Mouse (Mus musculus) embryo, embryonic 11 days (tissue): ENCODE measurements around the gene ccdc198.
"Not testable (repeated sequence)": the region's sequence is repeated elsewhere in the genome, so short reads cannot be mapped to it uniquely, and the experiment has no call there.

Experiments used
- DNase-seq: peaks from one replicate; pipeline ENCODE4 v3.0.0-alpha.2; 2015

The ccdc198 gene

GRCm38 (mm10) chr14:49245126-49245714, at the start of gene ccdc198:
ccdc198 (minus strand) TSS chr14:49245474.
- DNase-seq: no peak

GRCm38 (mm10) chr14:49293802-49294449, 48.7 kb upstream of the ccdc198 start:
- DNase-seq: peak; percentile 37

GRCm38 (mm10) chr14:49290029-49290745, 44.9 kb upstream of the ccdc198 start:
- DNase-seq: no peak

GRCm38 (mm10) chr14:49283784-49284655, 38.7 kb upstream of the ccdc198 start:
- DNase-seq: no peak

GRCm38 (mm10) chr14:49278880-49279279, 33.6 kb upstream of the ccdc198 start:
- DNase-seq: no peak

GRCm38 (mm10) chr14:49278479-49278878, 33.2 kb upstream of the ccdc198 start:
- DNase-seq: not testable (repeated sequence)

- no peak for DNase-seq
Observed at GRCm38 (mm10) chr14:49277642-49278041, 32.4 kb upstream of the ccdc198 start.

- no peak for DNase-seq
Observed at GRCm38 (mm10) chr14:49275376-49275775, 30.1 kb upstream of the ccdc198 start.

- no peak for DNase-seq
Observed at GRCm38 (mm10) chr14:49265286-49266002, 20.2 kb upstream of the ccdc198 start.

- DNase-seq: no peak
Observed at GRCm38 (mm10) chr14:49241522-49241921, 3.8 kb downstream of the ccdc198 start.

- DNase-seq: peak; percentile 76
Observed at GRCm38 (mm10) chr14:49238206-49238605, 7.1 kb downstream of the ccdc198 start.

GRCm38 (mm10) chr14:49234788-49235515, 10.3 kb downstream of the ccdc198 start:
- peak; percentile 69 for DNase-seq

GRCm38 (mm10) chr14:49231845-49232244, 13.4 kb downstream of the ccdc198 start:
- no peak for DNase-seq

GRCm38 (mm10) chr14:49226986-49227385, 18.3 kb downstream of the ccdc198 start:
- peak; percentile 4 for DNase-seq

GRCm38 (mm10) chr14:49226471-49226870, 18.8 kb downstream of the ccdc198 start:
- DNase-seq: no peak

GRCm38 (mm10) chr14:49221771-49222170, 23.5 kb downstream of the ccdc198 start:
- no peak for DNase-seq

GRCm38 (mm10) chr14:49219466-49220022, 25.7 kb downstream of the ccdc198 start:
- not testable (repeated sequence) for DNase-seq

GRCm38 (mm10) chr14:49218677-49219076, 26.6 kb downstream of the ccdc198 start:
- DNase-seq: no peak

GRCm38 (mm10) chr14:49210215-49210614, 35.1 kb downstream of the ccdc198 start:
- DNase-seq: not testable (repeated sequence)

- peak; percentile 6 for DNase-seq
Observed at GRCm38 (mm10) chr14:49201073-49201778, 44.0 kb downstream of the ccdc198 start.
